Mouse (Mus musculus) adrenal gland, adult (tissue): ENCODE results near the gene Efna5.
A peak's percentile ranks its signal among the peaks of the same experiment; 100 is the strongest.

Experiments
- DNase-seq, 2 experiments: peaks; one replicate each; pipeline ENCODE4 v3.0.0; 2022 to 2023; ENCODE audit warnings: low spot score in 1 of 2; ENCODE audit not compliant: inconsistent age in 2 of 2

Gene Efna5

DNA sequence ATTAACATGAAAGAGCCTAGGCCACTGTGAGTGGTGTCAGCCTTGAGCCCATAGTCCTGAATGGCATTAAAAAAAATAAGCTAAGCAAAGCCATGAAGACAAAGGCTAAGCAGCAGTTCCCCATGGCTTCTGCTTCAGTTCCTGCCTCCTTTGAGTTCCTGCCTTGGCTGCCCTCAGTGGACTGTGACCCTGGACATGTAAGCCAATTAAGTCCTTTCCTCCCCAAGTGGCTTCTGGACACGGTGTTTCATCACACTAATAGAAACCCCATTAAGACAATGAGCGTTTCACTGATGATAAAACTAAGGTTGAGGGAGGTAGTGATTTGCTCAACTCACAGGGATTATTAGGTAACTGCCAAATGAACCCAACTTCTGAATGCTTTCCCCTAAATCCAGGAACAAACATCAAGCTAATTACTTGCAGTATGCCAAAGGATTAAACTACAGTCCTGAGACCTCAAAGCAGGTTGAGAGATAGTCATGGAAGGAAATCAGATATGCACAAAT, 128.7 kb downstream of the Efna5 start:
- no peak for DNase-seq

DNA sequence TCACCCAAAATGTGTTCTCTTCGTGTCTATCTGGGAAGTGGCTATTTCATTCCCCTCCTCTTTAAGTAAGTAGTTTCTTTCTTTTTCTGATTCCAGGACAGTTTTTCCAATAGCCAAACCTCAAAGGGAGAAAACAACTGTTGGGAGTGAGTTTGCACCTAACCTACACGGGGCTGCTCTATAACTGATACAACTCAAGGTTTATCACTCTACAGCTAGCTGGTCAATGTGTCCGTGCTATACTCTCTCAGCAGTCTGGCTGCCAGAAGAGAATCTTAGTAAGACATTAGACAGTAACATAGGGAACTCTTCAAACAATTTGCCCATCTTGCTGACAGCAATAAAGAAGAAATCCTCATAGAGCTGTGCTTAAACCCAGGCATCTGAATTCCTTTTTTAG, 130.5 kb downstream of the Efna5 start:
- DNase-seq = no peak

DNA sequence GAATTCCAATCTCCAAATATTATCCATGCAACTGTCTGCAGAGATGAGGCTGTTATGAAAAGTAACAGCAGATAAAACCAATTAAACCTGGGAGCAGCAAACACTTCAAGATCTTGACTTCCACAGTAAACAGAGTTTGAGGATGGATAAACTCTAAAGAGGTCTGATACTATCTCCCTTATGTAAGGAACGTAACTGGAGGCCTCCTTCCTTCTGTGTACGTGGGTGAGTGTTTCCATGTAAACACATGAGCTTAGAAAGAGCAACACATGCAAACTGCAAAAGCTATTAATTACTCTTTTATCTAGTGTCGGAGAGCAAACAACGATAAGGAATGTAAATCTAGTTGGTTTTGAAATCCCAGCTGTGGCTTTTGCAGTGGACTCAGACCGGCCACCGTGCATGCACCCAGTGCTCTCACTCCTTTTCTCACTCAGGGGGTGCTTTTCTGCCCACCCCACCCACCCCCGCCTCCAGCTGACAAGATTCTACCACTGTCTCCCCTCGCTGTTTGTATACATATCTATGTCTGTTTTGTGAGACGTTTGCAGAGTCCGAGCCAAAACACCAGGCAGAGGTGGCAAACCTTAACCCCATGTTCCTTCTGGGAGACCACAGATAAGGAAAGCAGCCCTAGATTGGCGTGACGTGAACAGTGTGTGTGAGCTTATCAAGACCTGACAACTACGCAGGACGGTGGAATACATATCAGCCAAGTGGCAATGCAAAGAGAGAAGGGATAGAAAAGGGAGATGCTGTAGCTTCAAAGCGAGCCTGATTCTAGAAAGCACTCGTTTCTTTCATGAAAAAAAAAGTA, 132.1 kb downstream of the Efna5 start:
- no peak for DNase-seq

GRCm38 (mm10) chr17:62747381-62747780, 133.7 kb downstream of the Efna5 start:
- DNase-seq = no peak

DNA sequence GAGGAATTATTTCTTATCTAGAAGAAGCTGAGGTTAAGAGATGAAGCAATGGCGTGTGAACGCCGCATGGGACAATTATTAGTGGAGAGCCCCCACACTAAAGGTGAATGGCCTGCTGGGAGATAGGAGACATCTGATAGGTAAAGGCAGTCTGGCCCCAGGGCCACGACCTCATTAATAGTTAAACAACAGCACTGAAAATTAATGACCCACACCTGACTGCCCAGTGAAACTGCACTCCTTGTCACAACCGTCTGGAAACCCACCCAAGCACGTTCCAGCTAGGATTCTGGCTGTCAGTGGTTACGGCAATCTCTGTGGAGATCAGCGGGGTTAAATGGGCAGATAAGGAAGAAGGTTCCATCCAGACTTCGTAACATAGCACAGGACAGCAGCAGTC, 134.3 kb downstream of the Efna5 start:
- DNase-seq = no peak

GRCm38 (mm10) chr17:62745286-62745685, 135.8 kb downstream of the Efna5 start:
- no peak for DNase-seq

GRCm38 (mm10) chr17:62744239-62744638, 136.9 kb downstream of the Efna5 start:
- no peak for DNase-seq

DNA sequence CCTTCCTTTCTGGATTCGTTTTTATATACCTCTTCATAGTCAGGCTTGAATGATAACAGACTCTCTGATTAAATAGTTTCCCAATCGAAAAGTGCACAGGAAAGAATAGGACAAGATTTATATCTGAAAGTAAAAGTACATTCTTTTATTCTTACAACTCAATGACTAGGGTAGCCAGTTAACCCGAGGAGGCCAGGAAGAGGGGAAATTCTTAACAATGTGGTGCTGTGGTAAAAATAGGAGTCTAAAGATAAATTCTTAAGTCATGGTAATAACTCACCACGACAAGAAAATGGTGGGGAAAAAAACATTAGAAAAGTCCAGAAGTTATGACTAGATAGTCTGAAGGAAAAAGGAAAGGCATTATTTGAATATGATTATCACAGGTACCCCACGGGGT, 139.4 kb downstream of the Efna5 start:
- no peak for DNase-seq

DNA sequence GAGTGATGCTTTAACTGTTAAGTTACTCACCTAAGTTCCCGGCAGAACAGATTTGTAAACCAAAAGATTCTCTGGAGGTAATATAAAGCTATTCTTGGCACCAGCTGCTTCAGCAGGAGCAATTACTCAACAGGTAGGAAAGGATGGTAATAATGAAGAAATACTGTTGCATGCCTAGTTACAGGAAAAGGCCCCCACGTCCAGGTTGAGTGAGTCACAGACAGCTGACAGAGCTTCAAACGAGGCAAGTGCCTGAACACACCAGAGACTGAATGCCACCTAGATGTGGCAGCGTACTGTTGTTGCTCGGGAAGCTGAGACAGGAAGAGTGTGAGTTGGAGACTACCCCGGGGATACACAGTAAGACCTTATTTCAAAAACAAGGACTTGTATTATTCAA, 140.1 kb downstream of the Efna5 start:
- DNase-seq = no peak

- DNase-seq = no peak
Observed at GRCm38 (mm10) chr17:62739993-62740392, 141.1 kb downstream of the Efna5 start.

- no peak for DNase-seq
Observed at GRCm38 (mm10) chr17:62737404-62737803, 143.7 kb downstream of the Efna5 start.

DNA sequence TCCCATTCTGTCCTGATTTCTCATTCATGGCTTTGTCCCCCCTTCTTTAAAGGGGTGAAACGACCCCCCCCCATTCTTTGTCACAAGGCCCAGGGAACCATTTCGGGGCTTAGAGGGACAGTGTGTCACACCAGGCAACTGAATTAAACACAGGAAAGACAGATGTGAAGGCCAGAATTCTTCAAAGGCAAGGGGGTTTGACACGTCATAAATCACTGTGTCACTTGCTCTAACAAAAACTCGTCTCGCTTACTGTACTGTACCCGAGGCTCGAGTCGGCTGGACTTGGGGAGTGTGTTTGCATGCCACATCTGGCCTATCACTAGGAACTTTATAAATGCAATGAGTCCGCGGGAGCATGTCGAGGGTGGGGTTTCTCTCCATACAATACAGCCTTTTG, 145.2 kb downstream of the Efna5 start:
- no peak for DNase-seq

GRCm38 (mm10) chr17:62734901-62735300, 146.2 kb downstream of the Efna5 start:
- peak in 1 of 2 experiments; percentile 67 for DNase-seq

- DNase-seq = no peak
Observed at GRCm38 (mm10) chr17:62734067-62734466, 147.1 kb downstream of the Efna5 start.

- no peak for DNase-seq
Observed at GRCm38 (mm10) chr17:62729754-62730470, 151.2 kb downstream of the Efna5 start.

GRCm38 (mm10) chr17:62728142-62728917, 152.8 kb downstream of the Efna5 start:
- no peak for DNase-seq

DNA sequence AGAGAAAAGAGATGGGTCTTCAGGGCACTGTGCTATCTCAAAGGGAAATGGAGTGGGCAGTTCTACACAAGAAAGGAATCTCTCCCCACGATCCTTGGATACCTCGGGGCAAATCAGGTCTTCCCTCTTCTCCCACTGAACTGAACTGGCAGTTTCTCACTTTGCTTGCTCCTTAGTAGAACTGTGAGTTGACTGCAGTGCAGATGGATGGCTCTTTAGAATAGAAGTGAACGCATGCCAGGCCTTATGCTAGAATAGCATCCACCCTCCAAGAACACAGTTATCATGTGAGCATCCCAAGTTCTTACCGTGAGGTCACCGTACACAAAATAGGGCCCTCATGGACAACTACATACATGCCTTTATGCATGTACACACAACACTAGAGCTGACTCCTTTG, 155.0 kb downstream of the Efna5 start:
- DNase-seq = no peak

DNA sequence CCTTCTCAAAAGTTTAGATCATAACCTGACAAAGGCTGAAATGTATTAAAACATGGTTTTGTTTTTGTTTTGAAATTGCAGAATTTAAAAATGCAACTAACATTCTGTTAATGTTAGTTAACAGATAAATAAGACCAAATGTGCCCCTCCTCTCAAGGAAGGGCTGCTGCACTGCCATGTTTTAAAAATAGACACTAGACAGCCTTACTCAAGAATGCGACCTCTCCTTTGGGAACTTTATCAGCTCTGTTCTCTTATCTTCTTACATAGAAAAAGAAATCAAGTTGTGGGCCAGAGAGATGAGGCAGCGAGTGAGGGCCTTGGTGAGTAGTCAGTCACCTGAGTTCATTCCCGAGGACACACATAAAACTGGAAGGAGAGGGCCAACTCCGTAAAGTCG, 158.2 kb downstream of the Efna5 start:
- DNase-seq = no peak

- no peak for DNase-seq
Observed at GRCm38 (mm10) chr17:62721595-62721994, 159.5 kb downstream of the Efna5 start.

- no peak for DNase-seq
Observed at GRCm38 (mm10) chr17:62720740-62721450, 160.2 kb downstream of the Efna5 start.
